Mouse (Mus musculus) embryonic fibroblast, embryonic 13.5 days (primary cell): ENCODE data around the gene Armc7. TPM values are rescaled to one million over a fixed set of nuclear protein-coding genes. Genes with fewer than 3 reads are reported as not detected.
"Not testable (repeated sequence)": the region's sequence is repeated elsewhere in the genome, so short reads cannot be mapped to it uniquely, and the experiment has no call there.

Experiments
- H3K27ac ChIP-seq: 2 replicates; pipeline ENCODE4 v1.5.1; 2012; ENCODE audit warnings: low read length, control low read depth, inconsistent platforms; ENCODE audit not compliant: insufficient read depth
- H3K4me1 ChIP-seq: 2 replicates; pipeline ENCODE4 v1.6.1; 2011; ENCODE audit warnings: low read length; ENCODE audit not compliant: control insufficient read depth, insufficient read depth
- H3K4me3 ChIP-seq: 2 replicates; pipeline ENCODE4 v1.5.1; 2011; ENCODE audit warnings: mild to moderate bottlenecking, control low read depth, low read length; ENCODE audit not compliant: insufficient read depth
- CTCF ChIP-seq: IDR thresholded peaks from 2 replicates; pipeline ENCODE4 v1.5.1; 2011; ENCODE audit warnings: mild to moderate bottlenecking, control low read depth, low read length, moderate library complexity, borderline replicate concordance; ENCODE audit not compliant: insufficient read depth
- POLR2A ChIP-seq: IDR thresholded peaks from 2 replicates; pipeline ENCODE4 v1.6.1; 2011; ENCODE audit warnings: low read depth, mild to moderate bottlenecking, control low read depth, low read length, moderate library complexity
- polyA plus RNA-seq: library from polyadenylated mRNA; stranded (reverse); fragments of >200 nt; gene quantifications from 2 replicates; pipeline ENCODE4 v1.2.4, GENCODE M21; 2011; ENCODE audit warnings: low read depth; ENCODE audit not compliant: missing spikeins, insufficient read length

Armc7 gene
- polyA plus RNA-seq, 1 experiment: 7.1 TPM

- TF ChIP-seq CTCF (no peak), POLR2A (no peak)
- Histone ChIP-seq H3K27ac (no peak overlapping the region), H3K4me3 (no peak overlapping the region), H3K4me1 (no peaks in the 10 kb centered on the region)
These were observed 22.2 kb upstream of the Armc7 start for GRCm38 (mm10) chr11:115453306-115453705.

- not testable (repeated sequence) for H3K27ac ChIP-seq, H3K4me1 ChIP-seq, H3K4me3 ChIP-seq
These were observed 20.6 kb upstream of the Armc7 start for GRCm38 (mm10) chr11:115454822-115455221.

GRCm38 (mm10) chr11:115455619-115456018 lies 19.8 kb upstream of the Armc7 start:
- no peak for TF ChIP-seq CTCF
- TF ChIP-seq POLR2A: no peak
- Histone ChIP-seq H3K4me3 (no peak overlapping the region), H3K4me1 (no peaks in the 10 kb centered on the region), H3K27ac (no peak overlapping the region)

GRCm38 (mm10) chr11:115456182-115456581 lies 19.3 kb upstream of the Armc7 start:
- Histone ChIP-seq H3K27ac (no peak overlapping the region), H3K4me3 (no peak overlapping the region), H3K4me1 (no peaks in the 10 kb centered on the region)
- TF ChIP-seq CTCF: no peak
- no peak for TF ChIP-seq POLR2A

- TF ChIP-seq POLR2A (no peak), CTCF (no peak)
- Histone ChIP-seq H3K4me3 (no peak overlapping the region), H3K27ac (no peak overlapping the region), H3K4me1 (no peaks in the 10 kb centered on the region)
These were observed 18.1 kb upstream of the Armc7 start for GRCm38 (mm10) chr11:115457405-115457804.

GRCm38 (mm10) chr11:115460976-115461375 lies 14.5 kb upstream of the Armc7 start:
- Histone ChIP-seq H3K27ac (no peak overlapping the region), H3K4me1 (no peaks in the 10 kb centered on the region), H3K4me3 (no peak overlapping the region)
- TF ChIP-seq POLR2A: no peak
- TF ChIP-seq CTCF: no peak

GRCm38 (mm10) chr11:115461846-115462242 lies 13.6 kb upstream of the Armc7 start:
- Histone ChIP-seq H3K4me1 (no peaks in the 10 kb centered on the region), H3K27ac (no peak overlapping the region), H3K4me3 (no peak overlapping the region)
- TF ChIP-seq CTCF: no peak

- H3K4me1 ChIP-seq: no peaks in the 10 kb centered on the region
- H3K27ac ChIP-seq: no peak within 1 kb of the TSS
- no peak within 1 kb of the TSS for H3K4me3 ChIP-seq
- no peak for TF ChIP-seq CTCF
- no peak for TF ChIP-seq POLR2A
These were observed 13.1 kb upstream of the Armc7 start, which contains the start of gene Slc16a5 for GRCm38 (mm10) chr11:115462243-115462891. Gene Slc16a5 (plus strand): TSS chr11:115462474.

GRCm38 (mm10) chr11:115463397-115463796 lies 12.1 kb upstream of the Armc7 start:
- Histone ChIP-seq H3K4me3 (no peak overlapping the region), H3K4me1 (no peaks in the 10 kb centered on the region), H3K27ac (no peak overlapping the region)
- TF ChIP-seq CTCF: no peak

GRCm38 (mm10) chr11:115464851-115465250 lies 10.6 kb upstream of the Armc7 start:
- no peak for TF ChIP-seq POLR2A
- TF ChIP-seq CTCF: no peak
- H3K27ac ChIP-seq: no peak overlapping the region
- H3K4me1 ChIP-seq: no peaks in the 10 kb centered on the region
- H3K4me3 ChIP-seq: no peak overlapping the region

GRCm38 (mm10) chr11:115467217-115467618 lies 8.2 kb upstream of the Armc7 start:
- no peaks in the 10 kb centered on the region for H3K4me1 ChIP-seq
- no peak overlapping the region for H3K4me3 ChIP-seq
- TF ChIP-seq CTCF (no peak), POLR2A (no peak)
- H3K27ac ChIP-seq: no peak overlapping the region

GRCm38 (mm10) chr11:115472183-115472582 lies 3.3 kb upstream of the Armc7 start:
- no peak for TF ChIP-seq CTCF
- TF ChIP-seq POLR2A: no peak
- Histone ChIP-seq H3K4me1 (peaks cover 2% of the 10 kb centered on the region; the same call in 1 of the 2 replicates), H3K27ac (no peak overlapping the region), H3K4me3 (no peak overlapping the region)
